Mouse (Mus musculus) adrenal gland, adult (tissue): ENCODE data around the gene Ccdc36.
A peak's percentile ranks its signal among the peaks of the same experiment; 100 is the strongest.

Experiments used
- DNase-seq, 2 experiments: peaks; one replicate each; pipeline ENCODE4 v3.0.0; 2022 to 2023; ENCODE audit warnings: low spot score in 1 of 2; ENCODE audit not compliant: inconsistent age in 2 of 2

The Ccdc36 gene

GRCm38 (mm10) chr9:108428384-108428783, at the start of gene Ccdc36:
Gene Ccdc36, minus strand, starts transcription at chr9:108428484.
- no peak for DNase-seq

- no peak for DNase-seq
Measured at GRCm38 (mm10) chr9:108474528-108474927, 46.2 kb upstream of the Ccdc36 start.

DNA sequence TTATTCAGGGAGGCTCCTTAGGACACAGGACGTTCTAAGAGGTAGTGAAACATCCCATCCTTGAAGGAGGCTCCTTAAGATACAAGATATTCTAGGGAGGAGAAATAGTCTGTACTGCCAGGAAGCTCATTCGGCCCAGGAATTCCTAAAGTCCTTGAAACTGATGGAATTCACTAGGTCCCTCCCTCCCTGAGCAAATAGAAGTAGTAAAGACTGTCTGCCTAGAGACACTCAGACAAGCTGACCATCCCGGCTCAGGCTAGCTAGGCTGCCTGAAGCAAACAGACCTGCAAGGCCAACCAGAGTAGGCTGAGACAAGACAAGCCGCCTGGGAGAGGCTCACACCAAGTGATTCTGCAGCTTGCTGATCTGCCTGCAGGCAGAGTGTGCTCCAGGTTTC, 41.6 kb upstream of the Ccdc36 start:
- DNase-seq = peak in 1 of 2 experiments; percentile 48

DNA sequence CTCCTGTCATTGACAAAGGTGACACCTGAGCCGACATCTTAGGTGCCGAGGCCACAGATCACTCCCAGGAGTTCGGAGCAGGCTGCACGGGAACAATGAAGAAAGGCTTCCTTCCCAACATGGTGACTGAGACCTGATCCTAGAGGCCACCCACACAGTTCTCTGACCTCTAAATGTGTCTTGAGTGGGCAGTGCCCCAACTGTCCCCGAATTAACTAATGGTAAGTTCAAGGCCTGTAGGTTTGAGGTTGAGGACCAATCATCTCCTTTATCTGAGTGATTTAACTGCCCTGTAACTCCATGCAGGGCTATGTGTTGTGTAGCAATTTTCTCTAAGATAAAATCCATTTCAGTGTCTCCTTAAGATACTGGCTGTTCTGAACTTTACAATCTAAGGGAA, 41.1 kb upstream of the Ccdc36 start:
- peak in 1 of 2 experiments; percentile 56 for DNase-seq

- no peak for DNase-seq
Measured at GRCm38 (mm10) chr9:108466219-108466618, 37.9 kb upstream of the Ccdc36 start.

- peak; percentile 78 to 80 for DNase-seq
Measured at GRCm38 (mm10) chr9:108463713-108464112, 35.4 kb upstream of the Ccdc36 start.

- DNase-seq = no peak
Measured at GRCm38 (mm10) chr9:108462192-108462591, 33.9 kb upstream of the Ccdc36 start.

DNA sequence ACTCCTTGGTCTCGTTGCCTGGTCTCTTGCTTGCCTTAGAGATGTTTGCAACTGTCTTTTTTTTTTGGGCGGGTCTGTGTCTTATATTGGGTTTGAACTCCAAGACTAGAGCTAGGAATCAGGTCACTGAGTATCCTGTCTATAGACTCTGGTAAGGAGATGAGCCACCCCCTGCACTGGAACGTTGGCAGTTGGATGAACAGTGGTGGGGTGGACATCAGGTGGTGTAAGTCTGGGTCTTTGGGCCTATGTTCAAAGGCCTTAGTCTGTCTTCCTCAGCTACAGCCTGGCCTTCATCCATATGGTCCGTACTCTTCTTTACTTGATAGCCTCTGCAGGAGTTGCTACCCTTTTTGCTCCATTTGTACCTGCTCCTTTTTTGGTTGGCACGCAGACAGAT, 33.4 kb upstream of the Ccdc36 start:
- no peak for DNase-seq

DNA sequence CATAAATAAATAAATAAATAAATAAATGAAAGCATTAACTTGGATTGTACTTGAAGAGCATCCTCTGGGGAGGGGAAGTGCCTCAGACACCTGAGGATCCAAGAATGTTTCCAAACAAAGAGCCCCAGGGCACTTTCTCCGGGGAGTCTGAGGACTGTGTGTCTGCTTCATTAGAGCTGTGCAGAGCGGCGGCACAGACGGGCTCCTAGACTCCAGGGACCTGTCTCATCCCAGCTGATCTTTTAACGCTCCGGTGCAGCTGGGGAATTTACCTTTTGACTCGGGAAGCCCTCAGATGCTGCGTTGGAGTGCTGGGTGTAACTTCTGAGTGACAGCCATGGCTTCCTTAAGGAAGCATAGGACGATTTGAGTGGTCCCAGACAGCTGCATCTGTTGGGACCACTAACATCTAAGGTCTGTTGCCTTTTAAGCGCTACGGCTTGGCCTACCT, 32.9 kb upstream of the Ccdc36 start, which contains the start of gene Klhdc8b:
Gene Klhdc8b, minus strand, starts transcription at position 401 of the 451 bp plus-strand sequence.
- no peak for DNase-seq

- DNase-seq = peak; percentile 90 to 96
Measured at GRCm38 (mm10) chr9:108460319-108461178, 32.3 kb upstream of the Ccdc36 start, which contains the start of gene Ccdc71. Gene Ccdc71, plus strand, starts transcription at chr9:108460527.

DNA sequence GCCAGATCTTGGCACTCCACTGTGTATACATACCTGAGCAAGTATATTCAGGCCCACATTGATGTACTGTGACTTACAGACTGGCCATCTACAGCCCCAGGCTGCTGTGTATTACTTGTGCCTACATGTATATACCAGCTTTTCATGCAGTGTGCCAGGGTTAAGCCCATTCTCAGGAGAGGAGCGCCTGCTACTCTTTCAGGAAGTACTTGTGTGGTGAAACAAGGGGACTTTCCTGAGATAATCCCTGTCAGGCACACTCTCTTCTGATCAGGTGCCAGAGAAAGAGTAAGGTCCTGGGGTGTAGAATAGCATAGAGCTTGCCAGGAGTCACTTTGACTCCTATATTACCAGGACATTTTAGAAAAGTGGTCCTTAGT, 31.6 kb upstream of the Ccdc36 start:
- DNase-seq = no peak

GRCm38 (mm10) chr9:108456953-108457352, 28.7 kb upstream of the Ccdc36 start:
- no peak for DNase-seq

GRCm38 (mm10) chr9:108455747-108456571, 27.7 kb upstream of the Ccdc36 start:
- DNase-seq = no peak

GRCm38 (mm10) chr9:108454429-108454828, 26.1 kb upstream of the Ccdc36 start:
- DNase-seq = no peak

- DNase-seq = no peak
Measured at GRCm38 (mm10) chr9:108453458-108453857, 25.2 kb upstream of the Ccdc36 start.

GRCm38 (mm10) chr9:108452911-108453310, 24.6 kb upstream of the Ccdc36 start:
- no peak for DNase-seq

GRCm38 (mm10) chr9:108452291-108452906, 24.1 kb upstream of the Ccdc36 start:
- DNase-seq = peak; percentile 88 to 95

- no peak for DNase-seq
Measured at GRCm38 (mm10) chr9:108451519-108452160, 23.4 kb upstream of the Ccdc36 start.

- no peak for DNase-seq
Measured at GRCm38 (mm10) chr9:108451170-108451493, 22.8 kb upstream of the Ccdc36 start.

DNA sequence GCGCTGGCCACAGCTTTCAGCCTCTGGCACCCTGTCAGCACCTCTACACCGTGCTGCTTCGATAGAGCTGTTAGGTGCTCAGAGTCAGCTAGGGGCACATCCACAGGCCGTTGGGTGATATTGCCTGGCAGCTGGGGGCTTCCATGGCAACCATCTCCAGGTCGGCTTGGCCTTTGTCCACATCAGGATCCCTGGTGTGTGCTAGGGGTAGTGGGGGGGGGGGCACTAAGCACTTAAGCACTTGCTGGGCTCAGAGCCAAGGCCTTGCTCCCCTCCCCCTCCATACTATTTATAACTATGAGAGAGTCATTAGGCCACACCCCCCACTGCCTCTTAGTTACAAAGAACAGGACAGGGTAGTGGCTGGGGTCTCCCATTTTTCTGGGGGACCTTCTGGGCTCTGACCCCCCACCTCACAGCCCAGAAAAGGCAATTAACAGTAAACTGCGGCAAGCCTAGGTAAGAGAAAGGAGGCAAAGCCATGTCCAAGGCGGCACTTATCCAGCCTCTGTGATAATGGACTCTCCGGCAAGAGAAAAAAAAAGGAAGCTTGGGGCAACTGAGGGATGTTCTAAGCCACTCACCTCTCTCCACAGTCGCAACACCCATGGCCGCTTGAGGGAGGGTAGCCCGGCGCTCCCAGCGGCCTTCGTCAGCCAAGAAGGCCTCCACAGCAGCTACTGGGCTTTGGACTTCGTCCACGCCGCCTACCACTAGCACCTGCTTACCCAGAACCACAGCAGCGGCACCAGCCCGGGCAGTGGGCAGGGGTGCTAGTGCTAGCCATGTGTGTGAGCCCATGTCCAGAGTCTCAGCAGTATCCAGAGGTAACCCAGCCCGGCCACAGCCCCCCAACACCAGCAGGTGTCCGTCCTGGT, 22.2 kb upstream of the Ccdc36 start:
- DNase-seq = peak in 1 of 2 experiments; percentile 56
